Comparison of ENCODE assay signal across 17 mouse cellular contexts in genomic region chr5:103020127-103020526, GRCm38 (mm10).
DNase-seq lines count a peak whose midpoint lies in the region; ATAC-seq and TF ChIP-seq lines count a peak whose summit lies in the region.
"Had no signal": no experiment of that assay in that cellular context is flagged by ENCODE, and none has a peak within 500 bp of the region (broad histone marks: within the 10 kb centered on the region; RNA-seq: fewer than 3 reads in every experiment).

No protein-coding gene starts in this region.

- no peak overlapping the region for H3K4me2 ChIP-seq in forebrain, embryonic 15.5 days (replicated peaks)
- H3K4me2 ChIP-seq in hindbrain, embryonic 14.5 days (replicated peaks): no peak overlapping the region
- H3K4me2 ChIP-seq in midbrain, embryonic 15.5 days: no peak overlapping the region
- H3K4me2 ChIP-seq: heart, embryonic 13.5 days; hindbrain, embryonic 15.5 days had no signal

- no peak for ATAC-seq in forebrain, embryonic 15.5 days (replicated peaks)
- ATAC-seq in hindbrain, embryonic 14.5 days (ENCODE audit: low FRiP score): no peak
- ATAC-seq in midbrain, embryonic 15.5 days (replicated peaks): no peak
- ATAC-seq: intestine, embryonic 16.5 days had no signal

- no peaks in the 10 kb centered on the region for H3K27me3 ChIP-seq in forebrain, embryonic 15.5 days
- H3K27me3 ChIP-seq in forebrain, embryonic 10.5 days (ENCODE audit: poor library complexity, severe bottlenecking): no peaks in the 10 kb centered on the region
- H3K27me3 ChIP-seq in hindbrain, embryonic 10.5 days (ENCODE audit: insufficient read depth, poor library complexity, severe bottlenecking): no peaks in the 10 kb centered on the region
- H3K27me3 ChIP-seq in hindbrain, embryonic 14.5 days (ENCODE audit: control insufficient read depth, insufficient read depth, low read length): no peaks in the 10 kb centered on the region
- H3K27me3 ChIP-seq in midbrain, embryonic 15.5 days (replicated peaks): no peaks in the 10 kb centered on the region
- no peaks in the 10 kb centered on the region for H3K27me3 ChIP-seq in midbrain, embryonic 10.5 days (ENCODE audit: low read depth, poor library complexity, severe bottlenecking)
- H3K27me3 ChIP-seq: heart, embryonic 13.5 days; hindbrain, embryonic 15.5 days had no signal

- peak overlapping the region; percentile 51 for H3K27ac ChIP-seq in forebrain, embryonic 15.5 days (replicated peaks)
- H3K27ac ChIP-seq in forebrain, embryonic 10.5 days: no peak overlapping the region
- H3K27ac ChIP-seq in hindbrain, embryonic 10.5 days: 0 out of 2 replicates have a peak overlapping the region, but pooled peaks have one; percentile 35
- no peak overlapping the region; the same call in 1 of the 2 replicates for H3K27ac ChIP-seq in hindbrain, embryonic 14.5 days
- peak overlapping the region; percentile 49 for H3K27ac ChIP-seq in midbrain, embryonic 15.5 days
- no peak overlapping the region for H3K27ac ChIP-seq in midbrain, embryonic 10.5 days (replicated peaks)
- H3K27ac ChIP-seq: embryonic facial prominence, embryonic 10.5 days; heart, embryonic 13.5 days; hindbrain, embryonic 15.5 days had no signal

- peaks cover 31% of the 10 kb centered on the region for H3K4me1 ChIP-seq in forebrain, embryonic 15.5 days
- peaks cover 23% of the 10 kb centered on the region for H3K4me1 ChIP-seq in forebrain, embryonic 10.5 days
- H3K4me1 ChIP-seq in hindbrain, embryonic 10.5 days (replicated peaks): peaks cover 25% of the 10 kb centered on the region
- peaks cover 17% of the 10 kb centered on the region for H3K4me1 ChIP-seq in hindbrain, embryonic 14.5 days (replicated peaks; ENCODE audit: control insufficient read depth, insufficient read depth, low read length)
- H3K4me1 ChIP-seq in midbrain, embryonic 15.5 days: peaks cover 22% of the 10 kb centered on the region
- H3K4me1 ChIP-seq in midbrain, embryonic 10.5 days: peaks cover 39% of the 10 kb centered on the region
- H3K4me1 ChIP-seq: heart, embryonic 13.5 days had no signal

- no peak for TF ChIP-seq POLR2A in brain, embryonic 14.5 days (IDR thresholded peaks at IDR 0.05; ENCODE audit: borderline replicate concordance, extremely low read depth, insufficient read depth, insufficient read length, poor library complexity, severe bottlenecking)

- TF ChIP-seq CTCF in brain, embryonic 14.5 days (IDR thresholded peaks at IDR 0.05; ENCODE audit: borderline replicate concordance, extremely low read depth, insufficient read depth, insufficient read length): no peak

- H3K9ac ChIP-seq in forebrain, embryonic 15.5 days (replicated peaks): no peak overlapping the region
- H3K9ac ChIP-seq in hindbrain, embryonic 14.5 days: no peak overlapping the region
- H3K9ac ChIP-seq in midbrain, embryonic 15.5 days: no peak overlapping the region
- H3K9ac ChIP-seq: heart, embryonic 13.5 days; hindbrain, embryonic 15.5 days had no signal

- H3K36me3 ChIP-seq in forebrain, embryonic 15.5 days: no peaks in the 10 kb centered on the region
- no peaks in the 10 kb centered on the region for H3K36me3 ChIP-seq in forebrain, embryonic 10.5 days (replicated peaks)
- no peaks in the 10 kb centered on the region; the same call in 1 of the 2 replicates for H3K36me3 ChIP-seq in hindbrain, embryonic 10.5 days
- H3K36me3 ChIP-seq in hindbrain, embryonic 14.5 days (replicated peaks; ENCODE audit: control insufficient read depth, insufficient read depth): no peaks in the 10 kb centered on the region
- H3K36me3 ChIP-seq in midbrain, embryonic 15.5 days (replicated peaks): no peaks in the 10 kb centered on the region
- H3K36me3 ChIP-seq in midbrain, embryonic 10.5 days: no peaks in the 10 kb centered on the region
- H3K36me3 ChIP-seq: embryonic facial prominence, embryonic 10.5 days; heart, embryonic 13.5 days; hindbrain, embryonic 15.5 days had no signal

- H3K4me3 ChIP-seq in forebrain, embryonic 15.5 days: no peak overlapping the region
- H3K4me3 ChIP-seq in forebrain, embryonic 10.5 days: no peak overlapping the region
- H3K4me3 ChIP-seq in hindbrain, embryonic 10.5 days: no peak overlapping the region
- no peak overlapping the region for H3K4me3 ChIP-seq in hindbrain, embryonic 14.5 days (replicated peaks; ENCODE audit: low read length)
- no peak overlapping the region for H3K4me3 ChIP-seq in midbrain, embryonic 15.5 days
- no peak overlapping the region for H3K4me3 ChIP-seq in midbrain, embryonic 10.5 days
- H3K4me3 ChIP-seq: embryonic facial prominence, embryonic 10.5 days; heart, embryonic 13.5 days; hindbrain, embryonic 15.5 days had no signal

- DNase-seq in forebrain, embryonic 10.5 days (ENCODE audit: extremely low spot score, low spot score): no peak
- no peak for DNase-seq in hindbrain, embryonic 10.5 days (ENCODE audit: low spot score)
- no peak for DNase-seq in hindbrain, embryonic 14.5 days (ENCODE audit: low spot score)
- DNase-seq in midbrain, embryonic 10.5 days (ENCODE audit: low spot score): no peak
- peak; percentile 6 for DNase-seq in brain, embryonic 14.5 days (ENCODE audit: low read depth)
- DNase-seq: adrenal gland, postnatal 10 days; cerebellum, adult 18-20 months; cerebellum, postnatal 10 days; gastrocnemius, postnatal 36 days; heart, adult 11 months; heart, postnatal 36 days had no signal

- 79% methylated on average over 5 of the region's 5 CpGs for WGBS in forebrain, embryonic 15.5 days
- WGBS in forebrain, embryonic 10.5 days: 85% methylated on average over 5 of the region's 5 CpGs
- 88% methylated on average over 5 of the region's 5 CpGs for WGBS in hindbrain, embryonic 10.5 days
- whole genome bisulfite sequencing in hindbrain, embryonic 14.5 days: 74% methylated on average over 5 of the region's 5 CpGs
- 67% methylated on average over 5 of the region's 5 CpGs for WGBS in midbrain, embryonic 15.5 days
- WGBS in midbrain, embryonic 10.5 days: 85% methylated on average over 5 of the region's 5 CpGs

- H3K9me3 ChIP-seq in forebrain, embryonic 15.5 days: no peaks in the 10 kb centered on the region
- H3K9me3 ChIP-seq in forebrain, embryonic 10.5 days: no peaks in the 10 kb centered on the region; the same call in 1 of the 2 replicates
- H3K9me3 ChIP-seq in hindbrain, embryonic 10.5 days: no peaks in the 10 kb centered on the region
- H3K9me3 ChIP-seq in hindbrain, embryonic 14.5 days (ENCODE audit: control insufficient read depth, low read length): no peaks in the 10 kb centered on the region
- H3K9me3 ChIP-seq in midbrain, embryonic 15.5 days: no peaks in the 10 kb centered on the region
- H3K9me3 ChIP-seq in midbrain, embryonic 10.5 days (replicated peaks): no peaks in the 10 kb centered on the region
- H3K9me3 ChIP-seq: embryonic facial prominence, embryonic 10.5 days; heart, embryonic 13.5 days; hindbrain, embryonic 15.5 days had no signal

Comparison
In these comparisons a context has a peak if more than half of its experiments do, and no peak if none do; other contexts are left out.
1. H3K27ac ChIP-seq: peak in forebrain, embryonic 15.5 days (single experiment), hindbrain, embryonic 10.5 days (single experiment) and midbrain, embryonic 15.5 days (single experiment); none in forebrain, embryonic 10.5 days (single experiment), hindbrain, embryonic 14.5 days (single experiment) and midbrain, embryonic 10.5 days (single experiment).